Mouse (Mus musculus): ENCODE data around the gene Gm28036. TPM values are rescaled to one million over a fixed set of nuclear protein-coding genes. Genes with fewer than 3 reads are reported as not detected.
"Not testable (repeated sequence)": the region's sequence is repeated elsewhere in the genome, so short reads cannot be mapped to it uniquely, and the experiment has no call there.

Gm28036 gene
- polyA plus RNA-seq, 1 experiment from 2014 or later: 20.1 TPM

DNA sequence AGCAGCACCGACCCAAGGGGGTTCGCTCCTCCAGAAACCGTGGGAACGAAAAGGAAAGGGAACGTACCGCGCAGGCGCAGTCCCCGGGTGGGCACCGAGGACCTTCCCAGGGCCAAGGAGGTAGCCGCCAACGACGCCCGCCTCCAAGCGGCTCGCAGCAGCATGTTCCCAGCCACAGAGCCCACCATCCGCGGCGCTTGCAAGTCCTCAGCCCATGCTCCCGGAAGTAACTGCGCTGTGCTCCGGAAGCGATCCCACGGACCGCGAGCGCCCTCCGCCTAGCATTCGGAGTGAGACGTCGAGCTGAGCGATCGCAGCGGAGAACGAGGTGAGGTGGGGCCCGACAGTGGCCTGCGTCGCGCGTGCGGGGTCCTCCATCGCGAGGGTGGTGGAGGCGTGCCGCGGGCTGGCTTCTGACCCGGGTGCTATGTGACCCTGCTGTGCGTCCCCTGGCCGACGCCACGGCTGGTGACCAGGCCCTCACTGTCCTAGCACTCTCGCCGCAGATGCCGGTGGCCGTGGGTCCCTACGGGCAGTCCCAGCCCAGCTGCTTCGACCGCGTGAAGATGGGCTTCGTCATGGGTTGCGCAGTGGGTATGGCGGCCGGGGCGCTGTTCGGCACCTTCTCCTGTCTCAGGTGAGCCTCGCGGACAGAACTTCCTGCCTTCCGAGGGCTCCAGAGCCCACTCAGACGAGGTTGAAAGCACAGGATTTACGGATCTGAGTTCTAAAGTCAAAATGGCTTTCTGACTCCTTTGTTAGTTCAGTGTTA lies 17.2 kb upstream of the Gm28036 start, which contains the start of the genes Romo1 and Nfs1:
Gene Romo1, plus strand, starts transcription at position 87 of the 772 bp plus-strand sequence.
Gene Nfs1, minus strand, starts transcription at position 234 of the 772 bp plus-strand sequence.
- H3K27ac ChIP-seq (replicated peaks; ENCODE audit: low read depth, low read length): peak within 1 kb of the TSS; percentile 89
- H3K4me2 ChIP-seq (ENCODE audit: low read depth, low read length): peak within 1 kb of the TSS; percentile 79
- peak; percentile 98 for ATAC-seq (replicated peaks; ENCODE audit: insufficient number of reproducible peaks, low FRiP score, low TSS enrichment, low read depth)
- under 1% methylated on average over 69 of the region's 70 CpGs for WGBS
- no peaks in the 10 kb centered on the region for H3K9me3 ChIP-seq (replicated peaks; ENCODE audit: control insufficient read depth, low read length)
- no peaks in the 10 kb centered on the region for H3K27me3 ChIP-seq (ENCODE audit: control insufficient read depth, insufficient read depth, low read length)
- no peaks in the 10 kb centered on the region for H3K36me3 ChIP-seq (replicated peaks; ENCODE audit: control insufficient read depth, insufficient read depth, low read depth, low read length)
- no peaks in the 10 kb centered on the region for H3K4me1 ChIP-seq (ENCODE audit: control insufficient read depth, insufficient read depth, low read length)
- H3K9ac ChIP-seq (replicated peaks; ENCODE audit: low read length): peak within 1 kb of the TSS; percentile 86
- DNase-seq (ENCODE audit: low spot score): peak; percentile 97
- H3K4me3 ChIP-seq (ENCODE audit: low read depth, low read length): peak within 1 kb of the TSS; percentile 77

DNA sequence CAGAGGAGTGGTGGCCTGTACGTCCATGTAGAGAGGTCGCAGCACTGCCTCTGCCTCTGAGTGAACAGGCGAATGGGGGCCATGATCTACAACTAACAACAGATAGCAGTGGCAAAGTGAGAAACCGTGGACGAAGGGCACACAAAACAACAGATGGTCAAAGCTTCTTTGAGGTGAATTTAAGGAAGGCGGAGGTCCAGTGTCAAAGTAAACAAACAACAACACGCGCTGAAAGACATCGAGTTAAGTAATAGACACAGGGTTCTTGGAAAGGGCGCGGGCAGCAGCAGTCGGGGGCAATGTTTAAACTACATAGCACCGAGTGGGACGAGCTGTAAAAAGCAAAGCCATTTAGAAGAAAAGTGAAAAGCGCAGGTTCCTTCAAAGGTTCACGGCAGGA lies 16.5 kb upstream of the Gm28036 start:
- Histone ChIP-seq H3K9me3 (replicated peaks; ENCODE audit: control insufficient read depth, low read length) (no peaks in the 10 kb centered on the region), H3K4me3 (ENCODE audit: low read depth, low read length) (peak overlapping the region; percentile 77), H3K36me3 (replicated peaks; ENCODE audit: control insufficient read depth, insufficient read depth, low read depth, low read length) (no peaks in the 10 kb centered on the region), H3K4me1 (ENCODE audit: control insufficient read depth, insufficient read depth, low read length) (no peaks in the 10 kb centered on the region), H3K27me3 (ENCODE audit: control insufficient read depth, insufficient read depth, low read length) (no peaks in the 10 kb centered on the region), H3K9ac (replicated peaks; ENCODE audit: low read length) (peak overlapping the region; percentile 86), H3K4me2 (ENCODE audit: low read depth, low read length) (peak overlapping the region; percentile 79), H3K27ac (replicated peaks; ENCODE audit: low read depth, low read length) (peak overlapping the region; percentile 89)
- ATAC-seq (replicated peaks; ENCODE audit: insufficient number of reproducible peaks, low FRiP score, low TSS enrichment, low read depth) (peak; percentile 4; the same call in 1 of the 2 replicates), DNase-seq (ENCODE audit: low spot score) (no peak)
- 3% methylated on average over 16 of the region's 16 CpGs for WGBS

DNA sequence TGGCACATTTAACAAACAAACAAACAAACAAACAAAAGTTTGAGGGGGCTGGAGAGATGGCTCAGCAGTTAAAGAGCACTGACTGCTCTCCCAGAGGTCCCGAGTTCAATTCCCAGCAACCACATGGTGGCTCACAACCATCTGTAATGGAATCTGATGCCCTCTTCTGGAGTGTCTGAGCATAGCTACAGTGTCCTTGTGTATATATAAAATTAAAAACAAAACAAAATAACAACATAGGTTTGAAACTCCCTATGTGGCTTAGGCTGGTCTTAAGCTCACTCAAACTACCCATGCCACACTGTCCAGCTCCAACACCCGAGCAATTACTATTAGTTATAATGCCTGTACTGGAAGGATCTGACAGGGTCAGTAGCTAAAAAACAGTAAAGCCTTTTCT lies 15.9 kb upstream of the Gm28036 start:
- DNase-seq (ENCODE audit: low spot score) (no peak), ATAC-seq (replicated peaks; ENCODE audit: insufficient number of reproducible peaks, low FRiP score, low TSS enrichment, low read depth) (no peak)
- WGBS: 88% methylated on average over 2 of the region's 2 CpGs
- no peak overlapping the region for H3K9ac ChIP-seq (replicated peaks; ENCODE audit: low read length)
- no peaks in the 10 kb centered on the region for H3K36me3 ChIP-seq (replicated peaks; ENCODE audit: control insufficient read depth, insufficient read depth, low read depth, low read length)
- no peaks in the 10 kb centered on the region for H3K9me3 ChIP-seq (replicated peaks; ENCODE audit: control insufficient read depth, low read length)
- H3K4me2 ChIP-seq (ENCODE audit: low read depth, low read length): no peak overlapping the region
- no peaks in the 10 kb centered on the region for H3K27me3 ChIP-seq (ENCODE audit: control insufficient read depth, insufficient read depth, low read length)
- peak overlapping the region; percentile 77; the same call in 1 of the 2 replicates for H3K4me3 ChIP-seq (ENCODE audit: low read depth, low read length)
- H3K27ac ChIP-seq (replicated peaks; ENCODE audit: low read depth, low read length): no peak overlapping the region
- no peaks in the 10 kb centered on the region for H3K4me1 ChIP-seq (ENCODE audit: control insufficient read depth, insufficient read depth, low read length)

DNA sequence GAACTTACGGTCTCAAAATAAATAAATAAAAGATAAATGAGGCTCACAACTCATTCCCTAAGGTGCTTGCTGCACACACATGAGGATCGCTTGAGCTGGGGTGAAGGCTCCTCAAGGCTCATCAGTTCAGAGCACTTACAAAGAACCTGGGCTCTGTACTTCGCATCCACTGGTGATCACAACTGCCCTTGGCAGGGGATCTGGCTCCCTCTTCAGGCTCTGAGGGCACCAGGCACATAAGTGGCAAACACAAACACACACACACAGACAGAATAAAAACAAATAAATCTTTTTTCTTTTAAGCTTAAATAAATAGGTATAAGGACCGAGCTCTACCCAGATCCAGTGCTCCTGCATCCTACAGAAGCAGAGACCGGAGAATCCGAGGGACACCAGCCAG lies 8.8 kb upstream of the Gm28036 start:
- no peak overlapping the region for H3K4me3 ChIP-seq (ENCODE audit: low read depth, low read length)
- H3K4me1 ChIP-seq (ENCODE audit: control insufficient read depth, insufficient read depth, low read length): no peaks in the 10 kb centered on the region
- no peak overlapping the region for H3K9ac ChIP-seq (replicated peaks; ENCODE audit: low read length)
- no peaks in the 10 kb centered on the region for H3K27me3 ChIP-seq (ENCODE audit: control insufficient read depth, insufficient read depth, low read length)
- no peaks in the 10 kb centered on the region for H3K36me3 ChIP-seq (replicated peaks; ENCODE audit: control insufficient read depth, insufficient read depth, low read depth, low read length)
- 88% methylated on average over 6 of the region's 6 CpGs for WGBS
- H3K9me3 ChIP-seq (replicated peaks; ENCODE audit: control insufficient read depth, low read length): no peaks in the 10 kb centered on the region
- no peak overlapping the region for H3K4me2 ChIP-seq (ENCODE audit: low read depth, low read length)
- no peak for DNase-seq (ENCODE audit: low spot score)
- ATAC-seq (replicated peaks; ENCODE audit: insufficient number of reproducible peaks, low FRiP score, low TSS enrichment, low read depth): no peak
- H3K27ac ChIP-seq (replicated peaks; ENCODE audit: low read depth, low read length): no peak overlapping the region

DNA sequence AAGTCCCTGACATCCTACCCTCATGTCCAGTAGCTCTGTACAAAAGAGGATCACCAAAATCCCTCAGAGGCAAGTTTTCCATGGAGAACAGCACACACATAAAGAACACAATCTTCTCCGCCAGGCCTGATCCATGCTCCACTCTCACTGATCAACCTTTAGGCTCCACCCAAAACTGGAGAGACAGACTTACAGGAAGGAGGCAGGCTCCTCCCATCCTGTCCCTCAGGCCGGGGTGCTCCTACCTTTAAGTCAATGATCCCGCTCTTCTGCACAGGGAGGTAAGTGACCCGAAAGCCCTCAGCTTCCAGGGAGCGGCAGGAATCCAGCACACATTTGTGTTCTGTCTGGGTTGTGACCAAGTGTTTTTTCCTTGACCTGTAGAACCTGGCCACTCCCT lies 7.3 kb upstream of the Gm28036 start:
- no peaks in the 10 kb centered on the region for H3K9me3 ChIP-seq (replicated peaks; ENCODE audit: control insufficient read depth, low read length)
- H3K36me3 ChIP-seq (replicated peaks; ENCODE audit: control insufficient read depth, insufficient read depth, low read depth, low read length): no peaks in the 10 kb centered on the region
- DNase-seq (ENCODE audit: low spot score) (no peak), ATAC-seq (replicated peaks; ENCODE audit: insufficient number of reproducible peaks, low FRiP score, low TSS enrichment, low read depth) (no peak)
- 95% methylated on average over 5 of the region's 5 CpGs for WGBS
- no peak overlapping the region for H3K9ac ChIP-seq (replicated peaks; ENCODE audit: low read length)
- no peaks in the 10 kb centered on the region for H3K27me3 ChIP-seq (ENCODE audit: control insufficient read depth, insufficient read depth, low read length)
- no peak overlapping the region for H3K4me3 ChIP-seq (ENCODE audit: low read depth, low read length)
- no peaks in the 10 kb centered on the region for H3K4me1 ChIP-seq (ENCODE audit: control insufficient read depth, insufficient read depth, low read length)
- no peak overlapping the region for H3K4me2 ChIP-seq (ENCODE audit: low read depth, low read length)
- H3K27ac ChIP-seq (replicated peaks; ENCODE audit: low read depth, low read length): no peak overlapping the region

DNA sequence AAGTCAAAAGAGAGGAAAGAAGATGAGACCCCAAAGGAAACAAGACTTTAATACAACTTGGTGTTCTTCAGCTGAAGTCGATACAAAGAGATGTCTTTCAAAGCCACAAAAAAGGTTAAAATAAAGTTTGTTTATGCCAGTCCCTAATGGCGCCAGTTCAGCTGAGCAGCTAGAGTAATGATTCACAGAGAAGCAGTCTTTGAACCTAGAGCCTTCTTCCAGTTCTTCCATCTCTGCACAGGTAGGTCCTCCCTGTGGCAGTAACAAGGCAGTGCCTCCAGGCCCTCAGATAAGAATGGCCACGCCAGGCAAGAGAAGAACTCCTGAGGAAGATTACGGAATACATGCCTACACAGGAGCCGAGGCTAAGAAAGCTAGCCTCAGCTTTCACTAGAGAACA lies 3.2 kb downstream of the Gm28036 start:
- Histone ChIP-seq H3K4me3 (ENCODE audit: low read depth, low read length) (no peak overlapping the region), H3K27me3 (ENCODE audit: control insufficient read depth, insufficient read depth, low read length) (no peaks in the 10 kb centered on the region), H3K36me3 (replicated peaks; ENCODE audit: control insufficient read depth, insufficient read depth, low read depth, low read length) (no peaks in the 10 kb centered on the region), H3K9me3 (replicated peaks; ENCODE audit: control insufficient read depth, low read length) (no peaks in the 10 kb centered on the region), H3K4me2 (ENCODE audit: low read depth, low read length) (no peak overlapping the region), H3K4me1 (ENCODE audit: control insufficient read depth, insufficient read depth, low read length) (no peaks in the 10 kb centered on the region), H3K9ac (replicated peaks; ENCODE audit: low read length) (no peak overlapping the region), H3K27ac (replicated peaks; ENCODE audit: low read depth, low read length) (no peak overlapping the region)
- no peak for DNase-seq (ENCODE audit: low spot score)
- no peak for ATAC-seq (replicated peaks; ENCODE audit: insufficient number of reproducible peaks, low FRiP score, low TSS enrichment, low read depth)
- WGBS: 94% methylated on average over 5 of the region's 5 CpGs

DNA sequence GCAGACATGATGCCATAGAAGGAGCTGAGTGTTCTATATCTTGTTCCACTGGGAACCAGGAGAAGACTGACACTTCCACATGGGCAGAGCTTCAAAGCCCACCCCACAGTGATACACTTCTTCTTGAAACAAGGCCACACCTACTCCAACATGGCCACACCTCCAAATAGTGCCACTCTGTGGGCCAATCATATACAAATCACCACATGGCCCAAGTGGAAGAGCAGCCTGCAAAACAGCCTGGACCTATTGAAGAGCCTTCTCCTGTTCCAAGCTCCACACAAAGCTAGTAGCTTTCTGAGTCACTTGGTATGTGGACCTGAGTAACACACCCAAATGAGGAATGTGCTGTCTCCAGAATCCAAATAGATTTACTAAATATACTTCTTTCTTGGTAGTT lies 7.3 kb downstream of the Gm28036 start:
- Histone ChIP-seq H3K9ac (replicated peaks; ENCODE audit: low read length) (no peak overlapping the region), H3K4me3 (ENCODE audit: low read depth, low read length) (no peak overlapping the region), H3K4me1 (ENCODE audit: control insufficient read depth, insufficient read depth, low read length) (no peaks in the 10 kb centered on the region), H3K27me3 (ENCODE audit: control insufficient read depth, insufficient read depth, low read length) (no peaks in the 10 kb centered on the region), H3K4me2 (ENCODE audit: low read depth, low read length) (no peak overlapping the region), H3K9me3 (replicated peaks; ENCODE audit: control insufficient read depth, low read length) (no peaks in the 10 kb centered on the region), H3K36me3 (replicated peaks; ENCODE audit: control insufficient read depth, insufficient read depth, low read depth, low read length) (no peaks in the 10 kb centered on the region), H3K27ac (replicated peaks; ENCODE audit: low read depth, low read length) (no peak overlapping the region)
- DNase-seq (ENCODE audit: low spot score): no peak
- no peak for ATAC-seq (replicated peaks; ENCODE audit: insufficient number of reproducible peaks, low FRiP score, low TSS enrichment, low read depth)

DNA sequence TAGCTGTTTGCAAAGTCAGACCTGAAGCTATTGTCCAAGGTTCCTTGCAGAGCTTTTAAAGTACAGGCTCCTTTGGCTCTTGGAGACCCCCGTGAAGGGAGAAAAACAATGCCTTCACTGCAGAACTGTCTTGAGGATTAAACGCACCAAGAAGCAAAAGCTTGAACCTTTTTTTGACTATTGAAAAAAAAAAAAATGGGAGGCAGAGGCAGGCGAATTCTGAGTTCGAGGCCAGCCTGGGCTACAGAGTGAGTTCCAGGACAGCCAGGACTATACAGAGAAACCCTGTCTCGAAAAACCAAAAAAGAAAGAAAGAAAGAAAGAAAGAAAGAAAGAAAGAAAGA lies 14.8 kb downstream of the Gm28036 start:
- not testable (repeated sequence) for H3K9me3 ChIP-seq (replicated peaks; ENCODE audit: control insufficient read depth, low read length); H3K27me3 ChIP-seq (ENCODE audit: control insufficient read depth, insufficient read depth, low read length); H3K36me3 ChIP-seq (replicated peaks; ENCODE audit: control insufficient read depth, insufficient read depth, low read depth, low read length); ATAC-seq (replicated peaks; ENCODE audit: insufficient number of reproducible peaks, low FRiP score, low TSS enrichment, low read depth); DNase-seq (ENCODE audit: low spot score); H3K4me1 ChIP-seq (ENCODE audit: control insufficient read depth, insufficient read depth, low read length)
- Histone ChIP-seq H3K4me2 (ENCODE audit: low read depth, low read length) (peak overlapping the region; percentile 39), H3K27ac (replicated peaks; ENCODE audit: low read depth, low read length) (peak overlapping the region; percentile 82; the same call in 1 of the 2 replicates), H3K4me3 (ENCODE audit: low read depth, low read length) (peak overlapping the region; percentile 89), H3K9ac (replicated peaks; ENCODE audit: low read length) (peak overlapping the region; percentile 98)
- 30% methylated on average over 5 of the region's 5 CpGs for WGBS

All from embryonic facial prominence, embryonic 11.5 days (tissue).